Mouse (Mus musculus) MEL (cell line): Measurements from ENCODE around the gene Adamtsl4. TPM values are rescaled to one million over a fixed set of nuclear protein-coding genes. Genes with fewer than 3 reads are reported as not detected.
A peak's percentile ranks its signal among the peaks of the same experiment; 100 is the strongest.

ENCODE experiments used
- DNase-seq: peaks from one replicate; pipeline ENCODE4 v3.0.0; 2011; ENCODE audit warnings: low read depth, low spot score
- H3K27ac ChIP-seq: 2 replicates; pipeline ENCODE4 v1.5.1; 2012; ENCODE audit warnings: low read depth, mild to moderate bottlenecking, control low read depth, low read length, moderate library complexity; ENCODE audit not compliant: control insufficient read depth
- H3K27me3 ChIP-seq, 2 experiments: fragments of 150-350 bp in 1 of 2; sonication (generic) in 1 of 2; 2 replicates each; pipeline ENCODE4 v1.6.1; 2012; ENCODE audit warnings: low read length in 2 of 2, mild to moderate bottlenecking in 2 of 2, improper control_type of control experiment in 1 of 2, moderate library complexity in 1 of 2; ENCODE audit not compliant: insufficient read depth in 2 of 2, control insufficient read depth in 1 of 2
- H3K36me3 ChIP-seq, 2 experiments: 2 replicates each; pipeline ENCODE4 v1.6.1; 2012 to 2014; ENCODE audit warnings: low read length in 2 of 2, improper control_type of control experiment in 1 of 2, inconsistent platforms in 1 of 2, mild to moderate bottlenecking in 1 of 2; ENCODE audit not compliant: insufficient read depth in 2 of 2, control insufficient read depth in 1 of 2
- H3K4me1 ChIP-seq, 2 experiments: fragments of 150-350 bp in 1 of 2; sonication (generic) in 1 of 2; 2 replicates each; pipeline ENCODE4 v1.6.1; 2012; ENCODE audit warnings: low read length in 2 of 2, improper control_type of control experiment in 1 of 2, mild to moderate bottlenecking in 1 of 2; ENCODE audit not compliant: insufficient read depth in 2 of 2, control insufficient read depth in 1 of 2
- H3K4me3 ChIP-seq, 2 experiments: fragments of 150-350 bp in 1 of 2; sonication (generic) in 1 of 2; 2 replicates each; pipeline ENCODE4 v1.5.1; 2012; ENCODE audit warnings: low read depth in 2 of 2, low read length in 2 of 2, mild to moderate bottlenecking in 2 of 2, moderate library complexity in 2 of 2, control low read depth in 1 of 2, improper control_type of control experiment in 1 of 2; ENCODE audit not compliant: control insufficient read depth in 1 of 2, insufficient read depth in 1 of 2
- H3K79me2 ChIP-seq: 2 replicates; pipeline ENCODE4 v1.6.1; 2012; ENCODE audit warnings: mild to moderate bottlenecking, low read length, moderate library complexity; ENCODE audit not compliant: control insufficient read depth, poor library complexity, insufficient read depth
- H3K9ac ChIP-seq: 2 replicates; pipeline ENCODE4 v1.6.1; 2012; ENCODE audit warnings: low read depth, mild to moderate bottlenecking, control low read depth, low read length, moderate library complexity; ENCODE audit not compliant: control insufficient read depth, poor library complexity, severe bottlenecking
- H3K9me3 ChIP-seq: fragments of 150-350 bp; sonication (generic); replicated peaks from 2 replicates; pipeline ENCODE4 v1.6.1; 2012; ENCODE audit warnings: mild to moderate bottlenecking, low read length, improper control_type of control experiment, moderate library complexity; ENCODE audit not compliant: insufficient read depth
- BHLHE40 ChIP-seq: IDR thresholded peaks from 2 replicates; pipeline ENCODE4 v1.6.1; 2012; ENCODE audit warnings: low read depth, mild to moderate bottlenecking, inconsistent platforms, low read length, improper control_type of control experiment, borderline replicate concordance
- CHD2 ChIP-seq: IDR thresholded peaks from 2 replicates; pipeline ENCODE4 v1.6.1; 2011; ENCODE audit warnings: low read length, improper control_type of control experiment
- CTCF ChIP-seq, 3 experiments: IDR thresholded peaks in 2 of 3; conservative IDR thresholded peaks in 1 of 3; 2 replicates each; pipeline ENCODE4 v1.5.1; 2011 to 2012; ENCODE audit warnings: low read length in 3 of 3, low read depth in 2 of 3, mild to moderate bottlenecking in 2 of 3, improper control_type of control experiment in 1 of 3, inconsistent platforms in 1 of 3, mixed read lengths in 1 of 3, moderate library complexity in 1 of 3; ENCODE audit not compliant: control insufficient read depth in 1 of 3, insufficient read depth in 1 of 3, poor library complexity in 1 of 3, severe bottlenecking in 1 of 3
- ETS1 ChIP-seq: IDR thresholded peaks from 2 replicates; pipeline ENCODE4 v1.6.1; 2012; ENCODE audit warnings: low read depth, mild to moderate bottlenecking, inconsistent platforms, low read length, improper control_type of control experiment, moderate library complexity
- GABPA ChIP-seq: IDR thresholded peaks from 2 replicates; pipeline ENCODE4 v1.6.1; 2012; ENCODE audit warnings: low read depth, mild to moderate bottlenecking, inconsistent platforms, low read length, improper control_type of control experiment, moderate library complexity
- GATA1 ChIP-seq: IDR thresholded peaks from 2 replicates; pipeline ENCODE4 v1.6.1; 2011; ENCODE audit warnings: low read depth, low read length, improper control_type of control experiment
- JUND ChIP-seq: IDR thresholded peaks from 2 replicates; pipeline ENCODE4 v1.6.1; 2011; ENCODE audit warnings: low read depth, mild to moderate bottlenecking, improper control_type of control experiment, low read length
- KAT2A ChIP-seq: conservative IDR thresholded peaks from 2 replicates; pipeline ENCODE4 v1.6.1; 2012; ENCODE audit warnings: low read depth, low read length, improper control_type of control experiment, inconsistent platforms
- MAFK ChIP-seq: IDR thresholded peaks from 2 replicates; pipeline ENCODE4 v1.6.1; 2011; ENCODE audit warnings: low read depth, mild to moderate bottlenecking, low read length, improper control_type of control experiment, borderline replicate concordance
- MAZ ChIP-seq: IDR thresholded peaks from 2 replicates; pipeline ENCODE4 v1.6.1; 2012; ENCODE audit warnings: low read depth, mild to moderate bottlenecking, inconsistent platforms, low read length, improper control_type of control experiment
- MEF2A ChIP-seq: IDR thresholded peaks from 2 replicates; pipeline ENCODE4 v1.6.1; 2014; ENCODE audit warnings: low read depth, mild to moderate bottlenecking, inconsistent platforms, low read length, improper control_type of control experiment; ENCODE audit not compliant: poor library complexity, insufficient replicate concordance, severe bottlenecking; ENCODE audit errors: extremely low read depth
- MXI1 ChIP-seq: IDR thresholded peaks from 2 replicates; pipeline ENCODE4 v1.6.1; 2011; ENCODE audit warnings: mild to moderate bottlenecking, low read depth, low read length, improper control_type of control experiment
- POLR2A ChIP-seq, 2 experiments: IDR thresholded peaks; 2 replicates each; pipeline ENCODE4 v1.6.1; 2011 to 2012; ENCODE audit warnings: low read length in 2 of 2, mild to moderate bottlenecking in 2 of 2, control low read depth in 1 of 2, improper control_type of control experiment in 1 of 2, low read depth in 1 of 2, moderate library complexity in 1 of 2; ENCODE audit not compliant: control insufficient read depth in 1 of 2, insufficient read depth in 1 of 2, poor library complexity in 1 of 2
- POLR2AphosphoS2 ChIP-seq: IDR thresholded peaks from 2 replicates; pipeline ENCODE4 v1.6.1; 2011; ENCODE audit warnings: low read length, improper control_type of control experiment
- POLR2AphosphoS5 ChIP-seq: IDR thresholded peaks from 2 replicates; pipeline ENCODE4 v1.6.1; 2012; ENCODE audit warnings: low read depth, borderline replicate concordance, mild to moderate bottlenecking, inconsistent platforms, low read length, moderate library complexity, mixed read lengths
- RCOR1 ChIP-seq: IDR thresholded peaks from 2 replicates; pipeline ENCODE4 v1.6.1; 2012; ENCODE audit warnings: low read depth, mild to moderate bottlenecking, inconsistent platforms, low read length, improper control_type of control experiment
- SMC3 ChIP-seq: IDR thresholded peaks from 2 replicates; pipeline ENCODE4 v1.6.1; 2011; ENCODE audit warnings: low read depth, low read length, improper control_type of control experiment
- TBP ChIP-seq: IDR thresholded peaks from 2 replicates; pipeline ENCODE4 v1.8.0; 2011; ENCODE audit warnings: low read depth, low read length, improper control_type of control experiment
- TCF12 ChIP-seq: IDR thresholded peaks from 2 replicates; pipeline ENCODE4 v1.6.1; 2014; ENCODE audit warnings: low read depth, mild to moderate bottlenecking, inconsistent platforms, low read length, improper control_type of control experiment, moderate library complexity
- USF1 ChIP-seq: IDR thresholded peaks from 2 replicates; pipeline ENCODE4 v1.6.1; 2014; ENCODE audit warnings: low read depth, mild to moderate bottlenecking, inconsistent platforms, low read length, improper control_type of control experiment, moderate library complexity
- USF2 ChIP-seq, 2 experiments: IDR thresholded peaks; 2 replicates each; pipeline ENCODE4 v1.6.1; 2011 to 2012; ENCODE audit warnings: improper control_type of control experiment in 2 of 2, low read length in 2 of 2, borderline replicate concordance in 1 of 2, inconsistent platforms in 1 of 2, low read depth in 1 of 2, mild to moderate bottlenecking in 1 of 2; ENCODE audit not compliant: insufficient read depth in 1 of 2
- ZMIZ1 ChIP-seq: IDR thresholded peaks from 2 replicates; pipeline ENCODE4 v1.6.1; 2012; ENCODE audit warnings: low read depth, mild to moderate bottlenecking, inconsistent platforms, low read length, improper control_type of control experiment, moderate library complexity
- ZNF384 ChIP-seq: IDR thresholded peaks from 2 replicates; pipeline ENCODE4 v1.6.1; 2012; ENCODE audit warnings: low read depth, mild to moderate bottlenecking, inconsistent platforms, low read length, improper control_type of control experiment
- polyA plus RNA-seq, 2 experiments: library from polyadenylated mRNA; stranded (reverse) in 1 of 2; unstranded in 1 of 2; fragments of >175 nt in 1 of 2; fragments of >200 nt in 1 of 2; gene quantifications; 2 replicates each; pipeline versions ENCODE4 v1.2.1 to v1.2.4; 2012; ENCODE audit warnings: low replicate concordance in 2 of 2, low read depth in 1 of 2; ENCODE audit not compliant: insufficient read length in 2 of 2, insufficient read depth in 1 of 2, missing spikeins in 1 of 2
- total RNA-seq: library from RNA; depleted of rRNA; stranded (reverse); fragments of 300-350 nt; gene quantifications from 2 replicates; pipeline ENCODE4 v1.2.3, GENCODE M21; 2012

Gene Adamtsl4
- total and polyA plus RNA-seq, 3 experiments, result 0.27 to 0.88 TPM; not detected in 1

DNA sequence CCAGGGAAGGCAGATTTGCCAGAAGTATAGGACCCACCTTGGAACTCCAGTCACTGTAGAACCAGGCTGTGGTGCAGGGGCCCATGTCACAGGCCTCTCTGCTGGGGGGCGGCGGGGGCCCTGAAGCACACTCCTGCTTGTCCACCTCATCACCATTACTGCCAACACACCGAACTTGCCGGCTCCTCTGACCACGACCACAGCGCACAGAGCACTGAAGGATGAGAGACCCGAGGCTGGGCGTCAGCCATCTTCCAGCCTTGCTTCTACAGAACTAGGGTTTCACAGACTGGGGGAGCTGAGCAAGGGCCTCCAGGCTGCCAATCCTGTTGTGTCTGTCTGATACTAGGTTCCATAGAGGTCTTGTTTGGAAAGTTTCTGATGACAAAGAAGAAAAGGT, 8.2 kb downstream of the Adamtsl4 start:
- Histone ChIP-seq H3K4me3 (no peak overlapping the region), H3K27ac (no peak overlapping the region), H3K79me2 (no peaks in the 10 kb centered on the region; the same call in 1 of the 2 replicates), H3K36me3 (peaks cover 0 to 26% of the 10 kb centered on the region in 2 experiments; a peak in 2 of 4 replicates), H3K27me3 (no peaks in the 10 kb centered on the region), H3K4me1 (peaks cover 26 to 29% of the 10 kb centered on the region in 2 experiments), H3K9me3 (no peaks in the 10 kb centered on the region), H3K9ac (no peak overlapping the region)
- no peak for DNase-seq
- TF ChIP-seq ETS1 (no peak), CHD2 (no peak), USF1 (no peak), MXI1 (no peak), MEF2A (no peak), GATA1 (no peak), GABPA (no peak), POLR2A (IDR thresholded peaks at IDR 0.05; ENCODE audit: control insufficient read depth in 1 of 2, insufficient read depth in 1 of 2, low read depth in 1 of 2, low read length in 2 of 2, poor library complexity in 1 of 2) (no peak)

DNA sequence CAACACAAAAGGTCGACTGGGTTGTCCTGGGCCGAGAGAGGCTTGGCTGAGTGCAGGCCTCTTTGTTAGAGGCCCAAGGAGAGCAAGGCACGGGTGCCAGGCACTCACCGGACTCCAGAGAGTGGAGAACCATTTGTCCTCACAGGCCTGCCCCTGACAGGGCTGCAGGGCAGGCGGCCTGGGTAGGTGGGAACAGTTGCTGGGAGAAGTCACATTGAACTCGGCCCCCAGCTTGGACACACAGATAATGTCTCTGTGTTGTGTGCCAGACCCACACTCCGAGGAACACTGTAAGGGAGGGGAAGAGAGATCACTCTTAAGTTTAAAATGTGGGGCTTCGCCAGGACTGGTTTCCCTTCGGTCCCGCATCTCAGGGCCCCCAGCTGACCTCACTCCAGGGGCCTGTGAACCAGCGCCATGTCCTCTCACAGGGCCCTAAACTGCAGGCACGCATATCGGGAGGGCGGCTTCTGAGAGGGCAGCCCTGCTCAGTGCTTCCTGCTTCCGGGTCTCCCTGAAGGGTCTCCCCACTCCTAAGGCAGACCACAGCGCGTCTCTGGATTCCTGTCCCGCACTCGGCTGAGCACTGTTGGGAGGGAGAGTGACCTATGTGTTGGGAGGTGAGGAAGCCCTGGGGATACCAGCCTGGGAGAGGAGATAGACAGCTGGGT, 10.2 kb downstream of the Adamtsl4 start:
- TF ChIP-seq MAZ (no peak), MAFK (no peak), JUND (no peak), TCF12 (no peak), ZMIZ1 (no peak), CTCF (IDR thresholded peaks at IDR 0.05 in 2 of 3, conservative IDR thresholded peaks at IDR 0.05 in 1 of 3; ENCODE audit: control insufficient read depth in 1 of 3, insufficient read depth in 1 of 3, low read depth in 2 of 3, low read length in 3 of 3, poor library complexity in 1 of 3, severe bottlenecking in 1 of 3) (no peak), KAT2A (no peak), RCOR1 (no peak), ETS1 (no peak), TBP (no peak), BHLHE40 (no peak), USF2 (IDR thresholded peaks at IDR 0.05; ENCODE audit: borderline replicate concordance in 1 of 2, insufficient read depth in 1 of 2, low read depth in 1 of 2, low read length in 2 of 2) (no peak), POLR2AphosphoS5 (no peak), USF1 (no peak), SMC3 (no peak), MEF2A (no peak), POLR2AphosphoS2 (no peak), ZNF384 (no peak)
- H3K9me3 ChIP-seq, result no peaks in the 10 kb centered on the region
- H3K27me3 ChIP-seq, result no peaks in the 10 kb centered on the region
- H3K4me3 ChIP-seq, result no peak overlapping the region
- H3K79me2 ChIP-seq, result peaks cover 11% of the 10 kb centered on the region; the same call in 1 of the 2 replicates
- peaks cover 36 to 45% of the 10 kb centered on the region in 2 experiments for H3K4me1 ChIP-seq
- peak overlapping the region; percentile 2; the same call in 1 of the 2 replicates for H3K27ac ChIP-seq
- H3K9ac ChIP-seq, result no peak overlapping the region
- DNase-seq, result no peak
- peaks cover 0 to 42% of the 10 kb centered on the region in 2 experiments; a peak in 2 of 4 replicates for H3K36me3 ChIP-seq
